Mouse (Mus musculus) cerebellum, postnatal 36 days (tissue): ENCODE measurements around the gene Fry.
A peak's percentile ranks its signal among the peaks of the same experiment; 100 is the strongest.

Source experiments
- DNase-seq, 2 experiments: peaks; one replicate each; pipeline ENCODE4 v3.0.0; 2021 to 2022; ENCODE audit warnings: mixed read lengths in 2 of 2

Gene Fry

GRCm38 (mm10) chr5:150174950-150175349 is 56.5 kb downstream of the Fry start:
- no peak for DNase-seq

- DNase-seq = no peak
Measured at GRCm38 (mm10) chr5:150176251-150177015, 58.0 kb downstream of the Fry start.

GRCm38 (mm10) chr5:150177757-150178156 is 59.3 kb downstream of the Fry start:
- DNase-seq = no peak

GRCm38 (mm10) chr5:150178194-150178801 is 59.9 kb downstream of the Fry start:
- no peak for DNase-seq

- no peak for DNase-seq
Measured at GRCm38 (mm10) chr5:150180985-150181607, 62.7 kb downstream of the Fry start.

- DNase-seq = no peak
Measured at GRCm38 (mm10) chr5:150184959-150185358, 66.5 kb downstream of the Fry start.

GRCm38 (mm10) chr5:150186121-150186520 is 67.7 kb downstream of the Fry start:
- no peak for DNase-seq

- DNase-seq = no peak
Measured at GRCm38 (mm10) chr5:150186676-150187075, 68.2 kb downstream of the Fry start.

- DNase-seq = no peak
Measured at GRCm38 (mm10) chr5:150188031-150188430, 69.6 kb downstream of the Fry start.

GRCm38 (mm10) chr5:150190454-150191358 is 72.3 kb downstream of the Fry start:
- no peak for DNase-seq

- DNase-seq = peak; percentile 73 to 75
Measured at GRCm38 (mm10) chr5:150195514-150196210, 77.2 kb downstream of the Fry start.

- DNase-seq = no peak
Measured at GRCm38 (mm10) chr5:150196211-150196585, 77.8 kb downstream of the Fry start.

- no peak for DNase-seq
Measured at GRCm38 (mm10) chr5:150196881-150197311, 78.5 kb downstream of the Fry start.

- DNase-seq = no peak
Measured at GRCm38 (mm10) chr5:150206749-150207148, 88.3 kb downstream of the Fry start.

GRCm38 (mm10) chr5:150207596-150207995 is 89.2 kb downstream of the Fry start:
- DNase-seq = no peak

- no peak for DNase-seq
Measured at GRCm38 (mm10) chr5:150208009-150208408, 89.6 kb downstream of the Fry start.

- DNase-seq = no peak
Measured at GRCm38 (mm10) chr5:150214081-150214480, 95.6 kb downstream of the Fry start.

GRCm38 (mm10) chr5:150216066-150216465 is 97.6 kb downstream of the Fry start:
- no peak for DNase-seq

- no peak for DNase-seq
Measured at GRCm38 (mm10) chr5:150219457-150219856, 101.0 kb downstream of the Fry start.

GRCm38 (mm10) chr5:150220333-150220732 is 101.9 kb downstream of the Fry start:
- DNase-seq = peak in 1 of 2 experiments; percentile 31

GRCm38 (mm10) chr5:150221806-150222205 is 103.4 kb downstream of the Fry start:
- DNase-seq = no peak

- no peak for DNase-seq
Measured at GRCm38 (mm10) chr5:150223546-150224239, 105.2 kb downstream of the Fry start.
